Mouse (Mus musculus) neural tube, embryonic 11.5 days (tissue): Measurements from ENCODE around the gene Lnx1. TPM values are rescaled to one million over a fixed set of nuclear protein-coding genes. Genes with fewer than 3 reads are reported as not detected.

Experiments used
- ATAC-seq: fragments of 200-750 bp; cut with Nextera tagmentation; 2 replicates; pipeline ENCODE4 v1.8.0; 2017; ENCODE audit warnings: moderate number of reproducible peaks, mild to moderate bottlenecking, moderate TSS enrichment, moderate library complexity; ENCODE audit not compliant: insufficient read depth, low FRiP score, low TSS enrichment
- DNase-seq: peaks from one replicate; pipeline ENCODE4 v3.0.0-alpha.2; 2015; ENCODE audit warnings: low spot score
- H3K27ac ChIP-seq: fragments of 300-500 bp; sonication (generic); 2 replicates; pipeline ENCODE4 v1.5.1; 2014; ENCODE audit warnings: low read depth, mild to moderate bottlenecking, low read length
- H3K27me3 ChIP-seq: fragments of 300-500 bp; sonication (generic); 2 replicates; pipeline ENCODE4 v1.6.1; 2014; ENCODE audit warnings: mild to moderate bottlenecking, low read length, mixed read lengths; ENCODE audit not compliant: control insufficient read depth, insufficient read depth
- H3K36me3 ChIP-seq: fragments of 300-500 bp; sonication (generic); 2 replicates; pipeline ENCODE4 v1.6.1; 2014; ENCODE audit warnings: mild to moderate bottlenecking, low read length, moderate library complexity, mixed read lengths; ENCODE audit not compliant: control insufficient read depth, insufficient read depth
- H3K4me1 ChIP-seq: fragments of 300-500 bp; sonication (generic); 2 replicates; pipeline ENCODE4 v1.6.1; 2014; ENCODE audit warnings: low read length, mixed read lengths; ENCODE audit not compliant: control insufficient read depth, insufficient read depth
- H3K4me2 ChIP-seq: fragments of 300-500 bp; sonication (generic); 2 replicates; pipeline ENCODE4 v1.6.1; 2014; ENCODE audit warnings: low read depth, mild to moderate bottlenecking, moderate library complexity
- H3K4me3 ChIP-seq: fragments of 300-500 bp; sonication (generic); 2 replicates; pipeline ENCODE4 v1.5.1; 2014; ENCODE audit warnings: low read depth, low read length
- H3K9ac ChIP-seq: fragments of 300-500 bp; sonication (generic); 2 replicates; pipeline ENCODE4 v1.6.1; 2014; ENCODE audit warnings: mild to moderate bottlenecking, low read length
- H3K9me3 ChIP-seq: fragments of 300-500 bp; sonication (generic); 2 replicates; pipeline ENCODE4 v1.6.1; 2016; ENCODE audit warnings: low read length; ENCODE audit not compliant: control insufficient read depth
- WGBS: fragments of 180-500 bp; shearing (Covaris S2); extraction: QIAGEN DNeasy Blood & Tissue Kit; methylation state at CpG from one replicate; pipeline ENCODE4 v1.1.7; 2014; 5-methylcytosine and 5-hydroxymethylcytosine counted together
- polyA plus RNA-seq: library from polyadenylated mRNA; unstranded; fragments of >200 nt; fragmentation: Nextera tagmentation; extraction: Ambion mirVana; gene quantifications from 2 replicates; pipeline ENCODE4 v1.2.1, GENCODE M21; 2014

Lnx1 gene
- 0.13 and 0.27 TPM in 2 replicates for polyA plus RNA-seq

DNA sequence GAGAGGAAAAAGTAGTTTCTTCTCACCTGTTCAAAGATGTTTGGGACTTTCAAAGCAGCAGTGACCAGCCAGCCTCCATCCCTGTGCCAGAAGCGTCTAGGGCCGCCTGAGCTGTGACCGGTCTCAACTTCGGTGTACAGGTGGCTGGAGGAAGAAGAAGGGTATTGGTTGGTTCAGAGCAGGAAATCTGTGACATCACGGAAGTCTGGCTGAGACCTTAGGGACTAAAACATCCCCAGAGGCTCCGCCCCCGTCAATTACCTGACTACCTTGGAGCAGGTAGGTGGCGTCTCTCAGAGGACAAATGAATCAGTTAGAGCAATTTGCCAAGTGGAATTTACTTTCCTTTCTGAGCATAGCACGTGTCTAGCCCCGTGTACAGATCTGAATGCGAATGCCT, at the start of gene Lnx1:
TSS of gene Lnx1 (minus strand) at position 147 of the 400 bp plus-strand sequence.
- Histone ChIP-seq H3K4me3 (no peak within 1 kb of the TSS), H3K9ac (no peak within 1 kb of the TSS), H3K27ac (no peak within 1 kb of the TSS), H3K4me2 (peak within 1 kb of the TSS; percentile 38), H3K9me3 (no peaks in the 10 kb centered on the region), H3K36me3 (no peaks in the 10 kb centered on the region), H3K4me1 (no peaks in the 10 kb centered on the region), H3K27me3 (no peaks in the 10 kb centered on the region)
- DNase-seq: no peak
- WGBS: 60% methylated on average over 11 of the region's 11 CpGs
- no peak for ATAC-seq

- H3K4me3 ChIP-seq: no peak overlapping the region
- 92% methylated on average over 5 of the region's 5 CpGs for WGBS
- no peak for ATAC-seq
- no peak for DNase-seq
- no peak overlapping the region for H3K4me2 ChIP-seq
- no peaks in the 10 kb centered on the region for H3K27me3 ChIP-seq
- no peaks in the 10 kb centered on the region for H3K36me3 ChIP-seq
- no peaks in the 10 kb centered on the region for H3K9me3 ChIP-seq
- H3K9ac ChIP-seq: no peak overlapping the region
- no peaks in the 10 kb centered on the region for H3K4me1 ChIP-seq
- H3K27ac ChIP-seq: no peak overlapping the region
These were observed 47.8 kb upstream of the Lnx1 start for GRCm38 (mm10) chr5:74750501-74750900.

GRCm38 (mm10) chr5:74747476-74747875, 44.8 kb upstream of the Lnx1 start:
- Histone ChIP-seq H3K9ac (no peak overlapping the region), H3K27me3 (no peaks in the 10 kb centered on the region), H3K4me2 (no peak overlapping the region), H3K36me3 (no peaks in the 10 kb centered on the region), H3K4me1 (no peaks in the 10 kb centered on the region), H3K4me3 (no peak overlapping the region), H3K27ac (no peak overlapping the region), H3K9me3 (no peaks in the 10 kb centered on the region)
- ATAC-seq: no peak
- DNase-seq: no peak
- WGBS: 85% methylated on average over 3 of the region's 3 CpGs

DNA sequence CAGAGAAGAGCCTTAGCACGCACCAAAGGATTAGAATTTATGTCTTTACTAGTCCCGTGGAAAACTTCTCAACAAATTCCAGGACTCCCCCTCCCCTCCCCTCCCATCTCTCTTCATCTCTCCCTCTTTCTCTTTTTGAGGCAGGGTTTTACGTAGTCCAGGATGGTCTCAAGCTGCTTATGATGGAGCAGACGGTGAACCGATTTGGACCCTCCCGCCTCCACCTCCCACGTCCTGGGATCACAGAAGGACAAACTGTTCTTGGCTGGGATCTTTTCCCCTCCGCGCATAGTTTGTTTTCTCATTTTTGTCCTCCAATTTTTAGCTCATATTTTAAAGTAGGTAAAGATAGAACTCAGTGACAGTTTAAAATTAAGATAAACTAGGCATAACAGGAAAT, 38.2 kb upstream of the Lnx1 start:
- H3K36me3 ChIP-seq: no peaks in the 10 kb centered on the region
- H3K4me3 ChIP-seq: no peak overlapping the region
- no peak overlapping the region for H3K27ac ChIP-seq
- DNase-seq: no peak
- 91% methylated on average over 9 of the region's 9 CpGs for WGBS
- no peak overlapping the region for H3K9ac ChIP-seq
- no peak overlapping the region for H3K4me2 ChIP-seq
- H3K9me3 ChIP-seq: no peaks in the 10 kb centered on the region
- H3K27me3 ChIP-seq: no peaks in the 10 kb centered on the region
- ATAC-seq: no peak
- H3K4me1 ChIP-seq: no peaks in the 10 kb centered on the region

DNA sequence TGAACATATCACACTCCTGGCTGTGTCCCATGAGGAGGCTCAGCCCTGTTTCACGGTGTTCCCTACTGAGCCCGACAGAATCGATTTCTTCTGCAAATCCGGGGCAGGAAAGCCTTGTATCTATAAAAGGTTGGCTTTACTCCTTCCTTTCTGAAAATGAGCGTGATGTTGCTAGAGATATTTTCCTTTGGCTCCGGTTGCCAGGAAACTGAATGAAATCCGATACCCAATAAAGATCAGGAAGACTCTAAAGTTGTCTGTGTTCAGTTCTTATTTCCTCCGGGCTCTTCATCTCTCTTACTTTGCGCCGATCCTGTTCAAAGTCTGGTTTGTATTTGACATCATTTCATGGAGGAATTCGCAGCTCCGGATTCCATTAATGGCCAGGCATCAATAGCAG, 36.7 kb upstream of the Lnx1 start:
- Histone ChIP-seq H3K36me3 (no peaks in the 10 kb centered on the region), H3K4me3 (no peak overlapping the region), H3K4me1 (no peaks in the 10 kb centered on the region), H3K9ac (no peak overlapping the region), H3K27ac (no peak overlapping the region), H3K9me3 (no peaks in the 10 kb centered on the region), H3K27me3 (no peaks in the 10 kb centered on the region), H3K4me2 (no peak overlapping the region)
- DNase-seq (no peak), ATAC-seq (no peak)
- 65% methylated on average over 12 of the region's 12 CpGs for WGBS

GRCm38 (mm10) chr5:74738312-74738711, 35.6 kb upstream of the Lnx1 start:
- H3K4me1 ChIP-seq: no peaks in the 10 kb centered on the region
- H3K4me3 ChIP-seq: no peak overlapping the region
- no peaks in the 10 kb centered on the region for H3K9me3 ChIP-seq
- no peak overlapping the region for H3K4me2 ChIP-seq
- no peak overlapping the region for H3K9ac ChIP-seq
- no peaks in the 10 kb centered on the region for H3K36me3 ChIP-seq
- DNase-seq (no peak), ATAC-seq (no peak)
- 77% methylated on average over 3 of the region's 3 CpGs for WGBS
- H3K27ac ChIP-seq: no peak overlapping the region
- no peaks in the 10 kb centered on the region for H3K27me3 ChIP-seq

DNA sequence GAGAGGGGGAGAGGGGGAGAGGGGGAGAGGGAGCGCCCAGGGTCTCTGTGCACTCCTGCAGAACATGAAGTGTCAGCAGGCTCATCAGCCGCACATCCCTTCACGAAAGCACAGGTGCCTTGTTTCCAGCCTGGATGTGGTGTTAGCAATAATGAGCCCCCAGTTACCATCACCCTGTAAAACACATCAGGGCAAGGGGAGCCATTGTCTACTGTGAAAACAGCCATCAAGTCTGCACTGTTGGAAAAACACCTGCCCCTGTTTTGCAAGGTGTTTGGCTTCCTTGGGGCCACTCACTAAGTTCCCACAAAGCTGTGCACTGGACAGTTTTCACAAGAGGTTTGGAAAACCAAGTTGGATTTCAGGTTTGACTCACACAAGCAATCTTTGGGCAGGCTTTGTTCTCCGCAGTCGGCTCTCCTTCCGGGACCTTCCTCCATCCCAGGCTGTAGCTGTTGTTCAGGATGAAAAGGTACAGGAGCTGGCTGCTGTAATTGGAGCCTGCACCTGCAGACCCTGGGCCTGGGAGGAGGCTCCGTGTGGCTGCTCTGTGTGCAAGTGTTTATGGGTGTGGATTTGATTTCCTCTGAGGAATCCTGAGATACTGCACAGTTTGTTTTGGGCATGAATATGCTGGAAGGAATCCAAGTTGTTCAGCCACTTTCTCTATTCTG, 31.3 kb upstream of the Lnx1 start:
- no peaks in the 10 kb centered on the region for H3K4me1 ChIP-seq
- 42% methylated on average over 6 of the region's 7 CpGs for WGBS
- ATAC-seq: no peak

GRCm38 (mm10) chr5:74732613-74733012, 29.9 kb upstream of the Lnx1 start:
- Histone ChIP-seq H3K27me3 (no peaks in the 10 kb centered on the region), H3K36me3 (no peaks in the 10 kb centered on the region), H3K9ac (no peak overlapping the region), H3K4me1 (no peaks in the 10 kb centered on the region), H3K4me3 (no peak overlapping the region), H3K4me2 (no peak overlapping the region), H3K9me3 (no peaks in the 10 kb centered on the region), H3K27ac (no peak overlapping the region)
- 62% methylated on average over 8 of the region's 8 CpGs for WGBS
- DNase-seq (no peak), ATAC-seq (no peak)

More for the DNA sequence above, 31.3 kb upstream of the Lnx1 start:
- H3K4me3 ChIP-seq: no peak overlapping the region
- H3K4me2 ChIP-seq: no peak overlapping the region
- no peak for DNase-seq
- H3K9me3 ChIP-seq: no peaks in the 10 kb centered on the region
- no peak overlapping the region for H3K27ac ChIP-seq
- no peaks in the 10 kb centered on the region for H3K36me3 ChIP-seq
- no peaks in the 10 kb centered on the region for H3K27me3 ChIP-seq
- no peak overlapping the region for H3K9ac ChIP-seq

DNA sequence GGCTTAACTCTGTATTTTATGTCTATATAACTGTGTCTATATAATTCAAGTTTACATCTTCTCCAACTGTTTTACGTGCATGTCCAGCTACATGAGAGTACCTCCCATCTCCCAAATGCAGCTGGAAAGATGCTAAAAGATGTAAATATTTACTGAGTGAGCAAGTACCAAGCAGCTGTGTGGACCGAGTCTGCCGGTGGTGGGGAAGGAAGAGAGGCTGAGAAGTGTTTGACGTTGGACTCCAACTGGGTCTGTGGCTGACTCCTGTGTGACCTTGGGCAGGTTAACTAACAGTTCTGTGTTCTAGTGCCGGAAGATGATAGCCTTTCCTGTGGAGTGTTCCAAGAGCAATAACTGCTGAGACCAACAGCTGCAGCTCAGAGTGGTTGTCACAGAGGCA, 27.9 kb upstream of the Lnx1 start:
- Histone ChIP-seq H3K4me3 (no peak overlapping the region), H3K9ac (no peak overlapping the region), H3K4me2 (no peak overlapping the region), H3K4me1 (no peaks in the 10 kb centered on the region), H3K9me3 (no peaks in the 10 kb centered on the region), H3K27ac (no peak overlapping the region), H3K36me3 (no peaks in the 10 kb centered on the region), H3K27me3 (no peaks in the 10 kb centered on the region)
- 80% methylated on average over 5 of the region's 5 CpGs for WGBS
- ATAC-seq (no peak), DNase-seq (no peak)
